Mouse (Mus musculus): ENCODE measurements around the gene Usp21.

Gene Usp21

GRCm38 (mm10) chr1:171284491-171284890 lies 3.3 kb downstream of the Usp21 start:
- no peak for DNase-seq (ENCODE audit: low read depth)

GRCm38 (mm10) chr1:171283188-171284160 lies 4.3 kb downstream of the Usp21 start:
- no peak for DNase-seq (ENCODE audit: low read depth)

GRCm38 (mm10) chr1:171282086-171282805 lies 5.5 kb downstream of the Usp21 start:
- no peak for DNase-seq (ENCODE audit: low read depth)

GRCm38 (mm10) chr1:171281528-171281923 lies 6.3 kb downstream of the Usp21 start:
- peak; percentile 86 for DNase-seq (ENCODE audit: low read depth)

- DNase-seq (ENCODE audit: low read depth), result peak; percentile 94
Measured at GRCm38 (mm10) chr1:171280916-171281527, 6.8 kb downstream of the Usp21 start, which contains the start of gene Ppox. Gene Ppox (minus strand): TSS chr1:171281186.

- DNase-seq (ENCODE audit: low read depth), result no peak
Measured at GRCm38 (mm10) chr1:171280250-171280915, 7.4 kb downstream of the Usp21 start.

GRCm38 (mm10) chr1:171279721-171280120 lies 8.1 kb downstream of the Usp21 start:
- no peak for DNase-seq (ENCODE audit: low read depth)

- no peak for DNase-seq (ENCODE audit: low read depth)
Measured at GRCm38 (mm10) chr1:171279012-171279705, 8.6 kb downstream of the Usp21 start.

- no peak for DNase-seq (ENCODE audit: low read depth)
Measured at GRCm38 (mm10) chr1:171278436-171278835, 9.4 kb downstream of the Usp21 start.

GRCm38 (mm10) chr1:171277736-171278135 lies 10.1 kb downstream of the Usp21 start:
- DNase-seq (ENCODE audit: low read depth), result no peak

GRCm38 (mm10) chr1:171276110-171276748 lies 11.6 kb downstream of the Usp21 start:
- no peak for DNase-seq (ENCODE audit: low read depth)

GRCm38 (mm10) chr1:171275144-171275734 lies 12.6 kb downstream of the Usp21 start:
- no peak for DNase-seq (ENCODE audit: low read depth)

GRCm38 (mm10) chr1:171274171-171274570 lies 13.6 kb downstream of the Usp21 start:
- DNase-seq (ENCODE audit: low read depth), result no peak

- DNase-seq (ENCODE audit: low read depth), result no peak
Measured at GRCm38 (mm10) chr1:171272086-171272485, 15.7 kb downstream of the Usp21 start.

- DNase-seq (ENCODE audit: low read depth), result no peak
Measured at GRCm38 (mm10) chr1:171271622-171272021, 16.2 kb downstream of the Usp21 start.

GRCm38 (mm10) chr1:171271196-171271595 lies 16.6 kb downstream of the Usp21 start:
- no peak for DNase-seq (ENCODE audit: low read depth)

GRCm38 (mm10) chr1:171270573-171270900 lies 17.3 kb downstream of the Usp21 start:
- DNase-seq (ENCODE audit: low read depth), result no peak

GRCm38 (mm10) chr1:171269848-171270572 lies 17.8 kb downstream of the Usp21 start, which contains the start of gene B4galt3:
Gene B4galt3 (plus strand): TSS chr1:171270328.
- DNase-seq (ENCODE audit: low read depth), result peak; percentile 85

- no peak for DNase-seq (ENCODE audit: low read depth)
Measured at GRCm38 (mm10) chr1:171268341-171268740, 19.4 kb downstream of the Usp21 start.
